Mouse (Mus musculus): ENCODE measurements around the gene Asf1a. TPM values are rescaled to one million over a fixed set of nuclear protein-coding genes. Genes with fewer than 3 reads are reported as not detected.
"Not testable (repeated sequence)": the region's sequence is repeated elsewhere in the genome, so short reads cannot be mapped to it uniquely, and the experiment has no call there.

Gene Asf1a
- polyA plus RNA-seq, 1 experiment from 2014 or later: 110 TPM

DNA sequence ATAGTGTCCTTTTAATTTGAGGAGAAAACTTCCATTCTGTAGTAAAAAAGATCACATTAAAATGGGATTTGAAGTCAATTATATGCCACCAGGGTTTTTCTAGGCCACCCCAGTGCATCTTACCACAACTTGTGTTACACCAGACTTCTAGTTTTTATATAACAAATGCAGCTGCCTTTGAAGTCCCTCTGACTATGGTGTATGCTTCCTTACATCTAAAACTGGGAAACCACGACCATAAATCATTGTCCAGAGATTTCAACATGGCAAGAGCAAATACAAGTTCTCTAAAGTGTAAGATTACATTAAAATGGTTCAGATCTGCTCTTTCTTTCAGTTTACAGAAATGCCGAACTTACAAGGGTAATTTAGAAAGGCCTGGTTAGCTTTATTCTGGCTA, 11.7 kb downstream of the Asf1a start:
- WGBS: 89% methylated on average over 2 of the region's 2 CpGs
- H3K4me1 ChIP-seq: no peaks in the 10 kb centered on the region
- DNase-seq (ENCODE audit: low spot score): no peak
- peaks cover 77% of the 10 kb centered on the region for H3K36me3 ChIP-seq
- H3K4me3 ChIP-seq: no peak overlapping the region
- H3K27ac ChIP-seq: no peak overlapping the region
- no peaks in the 10 kb centered on the region for H3K27me3 ChIP-seq (ENCODE audit: insufficient read depth, poor library complexity, severe bottlenecking)
- no peaks in the 10 kb centered on the region for H3K9me3 ChIP-seq

DNA sequence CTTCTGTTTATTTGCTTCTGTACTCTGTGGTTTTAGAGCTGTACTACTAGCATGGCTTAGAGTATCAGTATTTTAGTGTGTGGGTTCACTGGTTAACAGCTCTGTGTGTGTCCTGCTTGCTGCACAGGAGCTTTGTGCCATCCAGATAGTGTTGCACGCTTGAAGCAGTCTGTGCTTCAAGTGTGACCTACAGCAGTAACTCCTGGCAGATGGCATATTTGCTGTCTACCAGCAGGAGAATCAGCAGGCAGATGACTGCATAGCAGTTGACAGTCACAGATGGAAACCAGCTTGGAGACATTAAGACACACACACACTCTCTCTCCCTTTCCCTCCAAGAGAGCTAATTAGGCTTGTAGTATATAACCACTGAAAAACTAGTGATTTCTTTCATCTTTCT, 15.6 kb downstream of the Asf1a start:
- Histone ChIP-seq H3K9me3 (no peaks in the 10 kb centered on the region), H3K4me1 (no peaks in the 10 kb centered on the region), H3K4me3 (no peak overlapping the region), H3K36me3 (peaks cover 79% of the 10 kb centered on the region), H3K27me3 (ENCODE audit: insufficient read depth, poor library complexity, severe bottlenecking) (no peaks in the 10 kb centered on the region), H3K27ac (no peak overlapping the region)
- no peak for DNase-seq (ENCODE audit: low spot score)
- WGBS: 70% methylated on average over 1 of the region's 1 CpGs

DNA sequence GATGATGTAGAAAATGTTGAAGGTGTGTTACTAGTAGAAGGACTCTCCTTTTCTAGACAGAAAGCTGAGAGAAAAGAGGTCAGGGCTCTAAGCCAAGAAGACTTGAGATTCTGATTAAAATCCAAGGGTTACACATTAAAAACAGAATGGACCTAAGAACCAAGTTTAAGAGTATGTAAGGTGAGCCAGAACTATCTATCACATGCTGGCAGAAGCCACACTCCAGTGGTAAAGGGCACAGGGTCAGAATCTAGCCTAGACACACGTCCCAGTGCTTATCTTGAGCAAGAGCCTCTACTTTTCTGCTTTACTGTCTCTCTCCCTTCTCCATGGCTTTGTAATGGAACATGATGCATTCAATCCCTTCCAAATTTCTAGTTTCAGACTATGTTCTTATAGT, 17.4 kb downstream of the Asf1a start:
- H3K36me3 ChIP-seq: peaks cover 71% of the 10 kb centered on the region
- no peak for DNase-seq (ENCODE audit: low spot score)
- no peak overlapping the region for H3K27ac ChIP-seq
- H3K4me1 ChIP-seq: no peaks in the 10 kb centered on the region
- H3K9me3 ChIP-seq: no peaks in the 10 kb centered on the region
- no peak overlapping the region for H3K4me3 ChIP-seq
- 52% methylated on average over 1 of the region's 1 CpGs for WGBS
- no peaks in the 10 kb centered on the region for H3K27me3 ChIP-seq (ENCODE audit: insufficient read depth, poor library complexity, severe bottlenecking)

DNA sequence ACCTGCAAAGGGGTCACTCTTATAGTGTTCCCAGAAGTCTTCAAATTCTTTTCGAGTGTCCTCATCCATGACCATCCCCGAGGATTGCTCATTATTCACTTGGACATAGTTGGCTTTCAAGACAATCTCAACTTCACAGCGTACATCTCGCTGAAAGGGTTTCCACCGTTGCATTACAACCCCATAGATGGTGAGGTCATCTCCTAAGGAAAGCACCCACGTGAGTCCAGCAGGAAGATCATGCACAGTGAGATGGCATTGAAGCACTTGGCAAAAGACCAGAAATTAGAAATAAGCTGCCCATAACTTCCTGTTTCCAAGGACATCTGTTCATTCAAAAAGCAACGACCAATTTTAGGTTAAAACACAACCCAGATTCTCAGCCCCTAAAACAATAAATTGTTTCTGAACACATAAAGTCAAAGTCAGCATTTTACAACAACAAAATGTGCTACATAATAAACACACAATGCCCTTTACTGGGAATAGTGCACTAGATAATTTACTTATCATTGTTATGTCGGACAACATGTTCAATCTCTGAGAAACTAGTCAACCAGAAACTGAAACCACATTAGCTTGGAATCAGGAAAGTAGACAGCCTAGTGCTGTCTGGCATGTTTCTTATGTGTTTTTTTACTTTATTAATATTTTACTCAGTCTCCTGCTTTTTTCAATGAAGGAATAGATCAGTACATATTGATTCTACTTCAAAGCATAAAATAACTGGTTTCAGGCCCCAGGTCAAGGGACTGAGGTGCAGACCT, 19.5 kb downstream of the Asf1a start:
- no peaks in the 10 kb centered on the region for H3K9me3 ChIP-seq

DNA sequence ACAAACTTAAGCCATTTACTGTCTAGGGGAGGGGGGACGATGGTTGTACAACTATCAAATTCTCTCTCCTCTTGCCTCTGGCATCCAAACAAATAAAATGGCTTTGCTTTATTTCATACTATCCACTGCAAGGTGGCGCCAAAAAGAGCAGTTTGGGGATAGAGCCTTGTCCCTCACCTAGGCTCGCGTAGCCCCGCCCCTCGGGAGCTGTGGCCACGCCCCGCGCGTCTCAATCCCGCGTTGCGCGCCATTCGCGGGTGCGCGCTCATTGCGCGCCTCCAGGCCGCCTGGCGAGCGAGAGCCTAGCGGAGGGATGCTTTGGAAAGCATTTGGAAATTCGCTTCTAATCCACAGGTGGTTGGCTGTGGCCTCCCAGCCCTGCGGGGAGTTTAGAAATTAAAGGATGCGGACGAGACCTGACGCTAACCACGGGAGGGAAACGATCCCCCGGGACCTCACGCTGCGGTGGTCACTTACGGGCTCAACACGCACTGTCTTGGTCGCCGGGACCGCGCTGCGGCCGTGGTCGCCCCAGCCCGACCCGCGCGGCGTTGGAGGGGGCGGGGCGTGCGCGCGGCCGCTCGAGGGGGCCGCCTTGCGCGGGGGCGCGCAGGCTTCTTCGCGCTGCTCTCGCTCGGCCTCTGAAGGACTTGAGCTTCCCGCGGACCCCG, 32.8 kb downstream of the Asf1a start:
- H3K27me3 ChIP-seq (ENCODE audit: insufficient read depth, poor library complexity, severe bottlenecking): no peaks in the 10 kb centered on the region
- H3K27ac ChIP-seq: peak overlapping the region; percentile 96
- peak; percentile 89 for DNase-seq (ENCODE audit: low spot score)
- H3K4me1 ChIP-seq: peaks cover 3% of the 10 kb centered on the region; the same call in 1 of the 2 replicates
- under 1% methylated on average over 67 of the region's 67 CpGs for WGBS
- peak overlapping the region; percentile 81 for H3K4me3 ChIP-seq
- no peaks in the 10 kb centered on the region for H3K9me3 ChIP-seq
- peaks cover 13% of the 10 kb centered on the region for H3K36me3 ChIP-seq

More for the DNA sequence above, 19.5 kb downstream of the Asf1a start:
- Histone ChIP-seq H3K27ac (no peak overlapping the region), H3K36me3 (peaks cover 61% of the 10 kb centered on the region), H3K4me3 (no peak overlapping the region), H3K4me1 (no peaks in the 10 kb centered on the region), H3K27me3 (ENCODE audit: insufficient read depth, poor library complexity, severe bottlenecking) (no peaks in the 10 kb centered on the region)
- 86% methylated on average over 8 of the region's 8 CpGs for WGBS
- DNase-seq (ENCODE audit: low spot score): no peak

DNA sequence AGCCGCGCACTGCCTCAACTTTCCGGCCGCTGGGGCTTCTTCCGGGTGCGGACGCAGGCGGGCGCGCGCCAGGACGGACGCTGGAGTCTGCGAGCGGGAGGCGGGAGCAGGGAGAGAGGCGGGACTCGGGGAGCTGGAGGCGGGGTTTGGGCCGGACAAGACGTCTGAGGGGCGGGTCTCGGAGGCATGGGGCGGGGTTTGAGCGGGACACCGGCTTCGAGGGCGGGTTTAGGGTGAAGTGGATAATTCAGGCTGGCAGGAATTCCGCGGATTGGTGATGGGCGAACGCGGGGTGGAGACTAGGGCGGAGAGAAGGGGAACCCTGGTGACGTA, 33.3 kb downstream of the Asf1a start:
- Histone ChIP-seq H3K4me1 (peaks cover 3% of the 10 kb centered on the region; the same call in 1 of the 2 replicates), H3K27me3 (ENCODE audit: insufficient read depth, poor library complexity, severe bottlenecking) (no peaks in the 10 kb centered on the region), H3K4me3 (peak overlapping the region; percentile 81), H3K36me3 (peaks cover 8% of the 10 kb centered on the region), H3K27ac (peak overlapping the region; percentile 96), H3K9me3 (no peaks in the 10 kb centered on the region)
- WGBS: 0% methylated on average over 35 of the region's 35 CpGs
- peak; percentile 99 for DNase-seq (ENCODE audit: low spot score)

DNA sequence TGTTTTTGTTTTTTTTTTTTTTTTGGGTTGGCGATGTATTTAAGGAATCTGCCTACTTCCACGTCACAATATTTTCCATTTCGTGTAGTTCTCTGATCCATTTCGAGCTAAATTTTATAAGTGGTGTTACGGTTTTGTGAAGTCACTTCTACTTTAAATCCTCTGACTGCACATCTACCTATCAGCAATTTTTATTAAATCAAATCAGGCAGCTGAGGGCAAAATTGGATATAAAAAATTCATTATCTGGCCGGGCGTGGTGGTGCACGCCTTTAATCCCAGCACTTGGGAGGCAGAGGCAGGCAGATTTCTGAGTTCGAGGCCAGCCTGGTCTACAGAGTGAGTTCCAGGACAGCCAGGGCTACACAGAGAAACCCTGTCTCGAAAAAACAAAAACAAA, 33.8 kb downstream of the Asf1a start, which contains the start of gene Mcm9:
TSS of gene Mcm9 (minus strand) at position 101 of the 400 bp plus-strand sequence.
- not testable (repeated sequence) for H3K4me1 ChIP-seq; H3K27me3 ChIP-seq (ENCODE audit: insufficient read depth, poor library complexity, severe bottlenecking); DNase-seq (ENCODE audit: low spot score); H3K36me3 ChIP-seq; H3K9me3 ChIP-seq
- peak within 1 kb of the TSS; percentile 81 for H3K4me3 ChIP-seq
- H3K27ac ChIP-seq: peak within 1 kb of the TSS; percentile 96
- 58% methylated on average over 10 of the region's 10 CpGs for WGBS

DNA sequence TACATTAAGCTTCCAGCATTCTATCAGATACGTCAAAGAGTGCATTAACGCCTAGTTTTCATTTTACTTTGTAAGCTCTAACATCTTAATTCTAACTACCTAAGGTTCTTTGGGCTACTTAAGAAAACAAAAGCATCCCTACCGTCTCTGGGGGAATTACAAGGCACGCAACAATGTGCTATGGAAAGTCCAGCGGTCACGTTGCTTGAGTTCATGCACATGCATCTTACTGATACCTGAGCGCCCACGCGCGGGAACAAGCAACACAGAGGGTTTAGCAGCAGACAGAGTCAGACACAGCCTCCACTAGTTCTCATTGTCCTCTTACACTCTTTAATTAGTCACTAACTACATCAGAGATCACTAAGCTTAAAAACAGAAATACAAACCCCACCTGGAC, 37.6 kb downstream of the Asf1a start:
- Histone ChIP-seq H3K9me3 (no peaks in the 10 kb centered on the region), H3K27me3 (ENCODE audit: insufficient read depth, poor library complexity, severe bottlenecking) (no peaks in the 10 kb centered on the region), H3K4me1 (peaks cover 3% of the 10 kb centered on the region; the same call in 1 of the 2 replicates), H3K27ac (no peak overlapping the region), H3K36me3 (no peaks in the 10 kb centered on the region), H3K4me3 (no peak overlapping the region)
- no peak for DNase-seq (ENCODE audit: low spot score)
- WGBS: 81% methylated on average over 10 of the region's 10 CpGs

DNA sequence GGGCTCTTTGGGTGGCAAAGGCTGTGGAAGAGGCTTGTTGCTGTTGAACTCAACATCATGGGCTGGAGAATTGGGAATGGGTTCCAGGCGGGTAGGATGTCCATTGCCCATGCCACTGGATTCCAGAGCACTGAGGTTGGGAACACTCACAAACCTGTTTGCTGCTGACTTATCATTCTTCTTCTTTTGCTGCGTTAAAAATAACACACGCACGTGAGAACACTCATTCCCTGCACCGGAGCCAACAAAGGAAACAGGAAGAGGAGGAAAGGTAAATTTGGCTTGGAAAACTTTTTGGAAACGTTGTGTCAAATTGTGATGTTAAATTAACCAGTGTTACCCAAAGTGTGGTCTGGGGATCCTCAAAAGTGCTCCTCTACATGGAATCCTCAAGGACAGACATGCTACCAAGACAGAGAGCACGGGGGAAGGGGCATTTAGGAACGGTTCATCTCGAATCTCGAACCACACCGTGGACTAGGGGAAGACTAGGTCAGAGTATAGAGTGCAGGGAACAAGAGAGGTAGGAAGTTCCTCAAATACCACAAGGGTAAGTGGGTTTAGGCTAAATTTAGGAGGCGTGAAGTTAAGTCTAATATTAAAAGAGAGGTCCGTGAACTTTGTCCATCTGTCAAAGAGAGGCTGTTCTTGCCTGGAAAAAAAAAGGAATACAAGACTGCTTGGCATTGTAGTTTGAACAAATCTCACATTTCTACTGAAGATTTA, 38.9 kb downstream of the Asf1a start:
- H3K9me3 ChIP-seq: no peaks in the 10 kb centered on the region
- WGBS: 49% methylated on average over 13 of the region's 13 CpGs
- H3K36me3 ChIP-seq: no peaks in the 10 kb centered on the region
- DNase-seq (ENCODE audit: low spot score): no peak
- 0 out of 2 replicates have a peak overlapping the region, but pooled peaks have one; percentile 31 for H3K4me3 ChIP-seq
- peaks cover 3% of the 10 kb centered on the region; the same call in 1 of the 2 replicates for H3K4me1 ChIP-seq
- no peaks in the 10 kb centered on the region for H3K27me3 ChIP-seq (ENCODE audit: insufficient read depth, poor library complexity, severe bottlenecking)
- H3K27ac ChIP-seq: peak overlapping the region; percentile 65; the same call in 1 of the 2 replicates

DNA sequence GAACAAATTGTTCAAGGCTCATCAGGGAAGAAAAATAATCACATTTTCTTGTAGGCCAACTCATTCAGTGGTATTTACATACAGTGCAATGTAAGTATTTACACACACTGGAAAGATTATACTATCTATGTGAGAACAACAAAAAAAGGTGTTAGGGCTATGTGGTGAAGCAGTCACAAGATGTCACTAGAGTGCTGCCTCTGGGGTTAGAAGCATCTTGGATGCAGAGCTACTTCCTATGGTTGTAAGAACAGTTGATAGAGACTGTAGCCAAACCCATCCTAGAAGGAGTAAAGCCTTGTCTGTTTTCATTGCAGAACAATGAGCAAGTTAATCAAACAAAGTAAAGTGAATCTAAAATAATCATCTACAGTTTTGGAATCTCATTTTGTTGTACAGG, 45.0 kb downstream of the Asf1a start:
- H3K4me3 ChIP-seq: no peak overlapping the region
- H3K4me1 ChIP-seq: no peaks in the 10 kb centered on the region
- no peaks in the 10 kb centered on the region for H3K27me3 ChIP-seq (ENCODE audit: insufficient read depth, poor library complexity, severe bottlenecking)
- no peaks in the 10 kb centered on the region for H3K36me3 ChIP-seq
- no peak for DNase-seq (ENCODE audit: low spot score)
- H3K9me3 ChIP-seq: no peaks in the 10 kb centered on the region
- H3K27ac ChIP-seq: no peak overlapping the region

DNA sequence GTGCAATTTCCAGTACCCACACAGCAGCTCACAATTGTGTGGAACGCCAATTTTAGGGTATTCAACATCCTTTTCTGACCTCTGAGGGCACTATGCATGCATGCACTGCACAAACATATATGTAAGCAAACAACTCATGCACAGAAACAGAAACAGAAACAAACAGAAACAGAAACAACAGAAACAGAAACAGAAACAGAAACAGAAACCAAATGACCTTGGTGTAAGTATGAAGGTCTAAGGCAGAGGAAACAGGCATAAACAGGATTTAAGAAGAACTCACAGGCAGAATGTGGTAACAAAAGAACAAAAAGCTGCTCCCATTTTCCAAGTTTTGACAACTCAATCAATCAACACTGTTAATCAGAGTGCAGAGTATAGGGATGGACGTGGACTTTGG, 54.1 kb downstream of the Asf1a start:
- H3K4me3 ChIP-seq: no peak overlapping the region
- H3K36me3 ChIP-seq: no peaks in the 10 kb centered on the region
- WGBS: 70% methylated on average over 2 of the region's 2 CpGs
- no peaks in the 10 kb centered on the region for H3K4me1 ChIP-seq
- DNase-seq (ENCODE audit: low spot score): no peak
- no peaks in the 10 kb centered on the region for H3K27me3 ChIP-seq (ENCODE audit: insufficient read depth, poor library complexity, severe bottlenecking)
- H3K27ac ChIP-seq: no peak overlapping the region
- no peaks in the 10 kb centered on the region for H3K9me3 ChIP-seq

DNA sequence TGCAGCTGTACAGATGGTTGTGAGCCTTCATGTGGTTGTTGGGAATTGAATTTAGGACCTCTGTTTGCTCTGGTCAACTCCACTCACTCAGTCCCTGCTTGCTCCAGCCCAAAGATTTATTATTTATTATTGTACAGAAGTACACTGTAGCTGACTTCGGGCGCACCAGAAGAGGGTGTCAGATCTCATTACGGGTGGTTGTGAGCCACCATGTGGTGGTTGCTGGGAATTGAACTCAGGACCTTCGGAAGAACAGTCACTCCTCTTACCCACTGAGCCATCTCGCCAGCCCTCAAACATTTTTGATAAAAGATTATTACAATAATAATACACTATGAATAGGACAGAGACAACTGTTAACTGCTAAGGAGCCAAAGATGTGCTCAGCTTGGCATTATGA, 57.7 kb downstream of the Asf1a start:
- not testable (repeated sequence) for H3K4me1 ChIP-seq; H3K27me3 ChIP-seq (ENCODE audit: insufficient read depth, poor library complexity, severe bottlenecking); H3K4me3 ChIP-seq; H3K27ac ChIP-seq; H3K9me3 ChIP-seq; DNase-seq (ENCODE audit: low spot score); H3K36me3 ChIP-seq
- 74% methylated on average over 5 of the region's 5 CpGs for WGBS
